Mouse (Mus musculus) lung, postnatal 4 days (tissue): ENCODE measurements around the gene Mapk12.

Source experiments
- DNase-seq, 2 experiments: peaks; one replicate each; pipeline ENCODE4 v3.0.0; 2021

Mapk12 gene

GRCm38 (mm10) chr15:89090662-89091061, 49.8 kb downstream of the Mapk12 start:
- no peak for DNase-seq

GRCm38 (mm10) chr15:89089248-89090051, 51.1 kb downstream of the Mapk12 start:
- no peak for DNase-seq

GRCm38 (mm10) chr15:89088607-89089247, 51.8 kb downstream of the Mapk12 start, which contains the start of gene Selenoo:
Gene Selenoo (plus strand): TSS chr15:89089084.
- peak; percentile 93 for DNase-seq

GRCm38 (mm10) chr15:89084826-89085225, 55.7 kb downstream of the Mapk12 start:
- no peak for DNase-seq

- DNase-seq, result no peak
Observed at GRCm38 (mm10) chr15:89083906-89084305, 56.6 kb downstream of the Mapk12 start.
